Mouse (Mus musculus) heart, adult 2 months (tissue): ENCODE results near the gene Gpr35. TPM values are rescaled to one million over a fixed set of nuclear protein-coding genes. Genes with fewer than 3 reads are reported as not detected.

Source experiments
- DNase-seq, 2 experiments: peaks; one replicate each; pipeline ENCODE4 v3.0.0; 2021
- H3K27ac ChIP-seq: fragments of 200-600 bp; 2 replicates; pipeline ENCODE4 v1.8.1; 2022
- H3K27me3 ChIP-seq: fragments of 200-500 bp; 2 replicates; pipeline ENCODE4 v1.6.1; 2012; ENCODE audit warnings: mild to moderate bottlenecking, low read length, inconsistent platforms, mixed read lengths; ENCODE audit not compliant: control insufficient read depth, insufficient read depth
- H3K36me3 ChIP-seq: fragments of 200-500 bp; 2 replicates; pipeline ENCODE4 v1.6.1; 2012; ENCODE audit warnings: low read length, inconsistent platforms; ENCODE audit not compliant: control insufficient read depth, insufficient read depth
- H3K4me1 ChIP-seq: fragments of 200-500 bp; 2 replicates; pipeline ENCODE4 v1.6.1; 2011; ENCODE audit warnings: low read length; ENCODE audit not compliant: control insufficient read depth, insufficient read depth
- H3K4me3 ChIP-seq: fragments of 200-600 bp; 2 replicates; pipeline ENCODE4 v1.8.1; 2022
- H3K79me2 ChIP-seq: fragments of 200-500 bp; replicated peaks from 2 replicates; pipeline ENCODE4 v1.6.1; 2012; ENCODE audit warnings: mild to moderate bottlenecking, inconsistent platforms, low read length, moderate library complexity, mixed read lengths; ENCODE audit not compliant: control insufficient read depth, insufficient read depth
- H3K9ac ChIP-seq: fragments of 200-500 bp; 2 replicates; pipeline ENCODE4 v1.6.1; 2012; ENCODE audit warnings: low read depth, mild to moderate bottlenecking, control low read depth, inconsistent platforms, low read length, mixed read lengths
- CTCF ChIP-seq: fragments of 200-600 bp; IDR thresholded peaks from 2 replicates; pipeline ENCODE4 v1.8.1; 2022; ENCODE audit warnings: antibody characterized with exemption, mild to moderate bottlenecking, moderate library complexity
- EP300 ChIP-seq: fragments of 200-500 bp; IDR thresholded peaks from 2 replicates; pipeline ENCODE4 v1.6.1; 2011; ENCODE audit warnings: low read depth, low read length, control low read depth; ENCODE audit not compliant: insufficient read depth
- POLR2A ChIP-seq: fragments of 200-500 bp; IDR thresholded peaks from 2 replicates; pipeline ENCODE4 v1.6.1; 2011; ENCODE audit warnings: mild to moderate bottlenecking, low read depth, low read length, control low read depth; ENCODE audit not compliant: insufficient read depth
- WGBS: fragments of 180-500 bp; shearing (Covaris S2); methylation state at CpG from one replicate; pipeline ENCODE4 v1.1.7; 2018; 5-methylcytosine and 5-hydroxymethylcytosine counted together
- intact Hi-C: fragments of 180-260 bp; cut with DNase I; formaldehyde crosslinking; loops from one replicate; pipeline ENCODE4 v1.15.1; 2025
- long read RNA-seq: library from polyadenylated mRNA; stranded (forward); transcript quantifications from one replicate; pipeline ENCODE4 v2.0.0, GENCODE M21; 2021
- polyA plus RNA-seq: library from polyadenylated mRNA; depleted of rRNA; stranded (reverse); fragments of >200 nt; gene quantifications from 2 replicates; pipeline ENCODE4 v1.2.3, GENCODE M21; 2012; rRNA removed
- total RNA-seq, 2 experiments: library from RNA; stranded (reverse); gene quantifications; 2 replicates each; pipeline ENCODE4 v1.2.3; 2021

The Gpr35 gene
- total RNA-seq = 1 to 10 TPM in 1 of 2 experiments, under 1 TPM in 1; 0.50 to 1.0 TPM
- polyA plus RNA-seq = 1.1 and 1.2 TPM in 2 replicates
- long read RNA-seq = 0 reads

- intact Hi-C loops = no loop called here
- 71% methylated on average over 5 of the region's 5 CpGs for WGBS
- H3K4me1 ChIP-seq = no peaks in the 10 kb centered on the region; the same call in 1 of the 2 replicates
These were observed at the start of gene Gpr35 for GRCm38 (mm10) chr1:92950607-92951006. Gene Gpr35, plus strand, starts transcription at chr1:92950865.

GRCm38 (mm10) chr1:92902786-92903185 is 47.9 kb upstream of the Gpr35 start, which contains the start of gene Ankmy1:
Gene Ankmy1, minus strand, starts transcription at chr1:92902906.
- H3K27me3 ChIP-seq = no peaks in the 10 kb centered on the region
- intact Hi-C loops = no loop called here
- H3K27ac ChIP-seq = no peak within 1 kb of the TSS
- H3K9ac ChIP-seq = no peak within 1 kb of the TSS
- 6% methylated on average over 15 of the region's 15 CpGs for WGBS
- no peaks in the 10 kb centered on the region for H3K36me3 ChIP-seq
- no peak for TF ChIP-seq CTCF
- TF ChIP-seq POLR2A = no peak
- no peak for TF ChIP-seq EP300
- no peak within 1 kb of the TSS for H3K4me3 ChIP-seq
- peaks cover 2% of the 10 kb centered on the region for H3K4me1 ChIP-seq
- no peaks in the 10 kb centered on the region for H3K79me2 ChIP-seq
- DNase-seq = peak in 1 of 2 experiments; percentile 41

More at GRCm38 (mm10) chr1:92950607-92951006, at the start of gene Gpr35:
- H3K4me3 ChIP-seq = no peak within 1 kb of the TSS
- H3K79me2 ChIP-seq = no peaks in the 10 kb centered on the region
- TF ChIP-seq EP300 (no peak), POLR2A (no peak), CTCF (no peak)
- H3K36me3 ChIP-seq = no peaks in the 10 kb centered on the region
- H3K27ac ChIP-seq = no peak within 1 kb of the TSS
- no peak for DNase-seq
- no peak within 1 kb of the TSS for H3K9ac ChIP-seq
- H3K27me3 ChIP-seq = no peaks in the 10 kb centered on the region

- no peaks in the 10 kb centered on the region for H3K79me2 ChIP-seq
- intact Hi-C loops = no loop called here
- no peaks in the 10 kb centered on the region for H3K36me3 ChIP-seq
- H3K9ac ChIP-seq = no peak overlapping the region
- H3K4me3 ChIP-seq = no peak overlapping the region
- WGBS = 64% methylated on average over 4 of the region's 4 CpGs
- peak in 1 of 2 experiments; percentile 12 for DNase-seq
- TF ChIP-seq POLR2A (no peak), CTCF (no peak), EP300 (no peak)
- H3K27ac ChIP-seq = no peak overlapping the region
- peaks cover 5% of the 10 kb centered on the region for H3K4me1 ChIP-seq
- H3K27me3 ChIP-seq = no peaks in the 10 kb centered on the region
These were observed 47.0 kb upstream of the Gpr35 start for GRCm38 (mm10) chr1:92903627-92904026.

- H3K4me3 ChIP-seq = no peak overlapping the region
- no peaks in the 10 kb centered on the region for H3K79me2 ChIP-seq
- no peaks in the 10 kb centered on the region for H3K36me3 ChIP-seq
- intact Hi-C loops = no loop called here
- WGBS = 97% methylated on average over 2 of the region's 2 CpGs
- H3K4me1 ChIP-seq = peaks cover 12% of the 10 kb centered on the region
- H3K9ac ChIP-seq = no peak overlapping the region
- H3K27me3 ChIP-seq = no peaks in the 10 kb centered on the region
- DNase-seq = no peak
- TF ChIP-seq EP300 (no peak), CTCF (no peak), POLR2A (no peak)
- H3K27ac ChIP-seq = peak overlapping the region; percentile 53
These were observed 44.9 kb upstream of the Gpr35 start for GRCm38 (mm10) chr1:92905703-92906310.

- no peaks in the 10 kb centered on the region for H3K27me3 ChIP-seq
- WGBS = under 1% methylated on average over 81 of the region's 81 CpGs
- H3K36me3 ChIP-seq = no peaks in the 10 kb centered on the region
- peak within 1 kb of the TSS; percentile 87 for H3K4me3 ChIP-seq
- peaks cover 15% of the 10 kb centered on the region for H3K4me1 ChIP-seq
- DNase-seq = peak; percentile 89 to 92
- H3K9ac ChIP-seq = peak within 1 kb of the TSS; percentile 77
- TF ChIP-seq POLR2A (peak; percentile 64; the same call in 1 of the 2 replicates), CTCF (peak; percentile 90), EP300 (peak; percentile 66; the same call in 1 of the 2 replicates)
- intact Hi-C loops = loop anchor here (1.0 kb wide), 1 partner anchor 27 kb away; the partner anchor contains the start of gene Capn10
- H3K27ac ChIP-seq = peak within 1 kb of the TSS; percentile 91
- H3K79me2 ChIP-seq = no peaks in the 10 kb centered on the region
These were observed 43.7 kb upstream of the Gpr35 start, which contains the start of gene Dusp28 for GRCm38 (mm10) chr1:92906779-92907631. Gene Dusp28, plus strand, starts transcription at chr1:92906981.
